Mouse (Mus musculus) stomach, embryonic 14.5 days (tissue): ENCODE measurements at regions not wholly inside any gene's neighbourhood (a gene's known extent, or its start where the extent isn't known, plus 50 kb on each side); places are given as distances from the start of the nearest gene placed in this dataset.

ENCODE experiments used
- ATAC-seq: fragments of 200-750 bp; cut with Nextera tagmentation; 2 replicates; pipeline ENCODE4 v1.8.0; 2017; ENCODE audit warnings: low read depth, moderate TSS enrichment; ENCODE audit not compliant: insufficient number of reproducible peaks, insufficient read depth, low FRiP score
- H3K27ac ChIP-seq: fragments of 300-500 bp; sonication (generic); 2 replicates; pipeline ENCODE4 v1.5.1; 2014; ENCODE audit warnings: mild to moderate bottlenecking, low read length, moderate library complexity, mixed read lengths
- H3K27me3 ChIP-seq: fragments of 300-500 bp; sonication (generic); 2 replicates; pipeline ENCODE4 v1.6.1; 2014; ENCODE audit warnings: low read length, control low read depth, mixed read lengths; ENCODE audit not compliant: control insufficient read depth, insufficient read depth
- H3K36me3 ChIP-seq: fragments of 300-500 bp; sonication (generic); 2 replicates; pipeline ENCODE4 v1.6.1; 2014; ENCODE audit warnings: mild to moderate bottlenecking, control low read depth, low read length, moderate library complexity, mixed read lengths; ENCODE audit not compliant: control insufficient read depth, insufficient read depth
- H3K4me1 ChIP-seq: fragments of 300-500 bp; sonication (generic); 2 replicates; pipeline ENCODE4 v1.6.1; 2014; ENCODE audit warnings: low read length, control low read depth, mixed read lengths; ENCODE audit not compliant: control insufficient read depth, insufficient read depth
- H3K4me2 ChIP-seq: fragments of 300-500 bp; sonication (generic); replicated peaks from 2 replicates; pipeline ENCODE4 v1.6.1; 2014; ENCODE audit warnings: low read depth, low read length, control low read depth
- H3K4me3 ChIP-seq: fragments of 300-500 bp; sonication (generic); 2 replicates; pipeline ENCODE4 v1.5.1; 2014; ENCODE audit warnings: low read depth, low read length, control low read depth
- H3K9ac ChIP-seq: fragments of 300-500 bp; sonication (generic); replicated peaks from 2 replicates; pipeline ENCODE4 v1.6.1; 2014; ENCODE audit warnings: low read depth, mild to moderate bottlenecking, control low read depth, low read length, moderate library complexity, mixed read lengths
- H3K9me3 ChIP-seq: fragments of 300-500 bp; sonication (generic); 2 replicates; pipeline ENCODE4 v1.6.1; 2016; ENCODE audit warnings: low read depth, low read length, control low read depth; ENCODE audit not compliant: control insufficient read depth
- WGBS: fragments of 180-500 bp; shearing (Covaris S2); extraction: QIAGEN DNeasy Blood & Tissue Kit; methylation state at CpG from one replicate; pipeline ENCODE4 v1.1.7; 2014; 5-methylcytosine and 5-hydroxymethylcytosine counted together

- ATAC-seq: no peak
- Histone ChIP-seq H3K27ac (no peak overlapping the region), H3K9ac (no peak overlapping the region), H3K4me3 (no peak overlapping the region), H3K4me1 (no peaks in the 10 kb centered on the region), H3K27me3 (no peaks in the 10 kb centered on the region), H3K36me3 (no peaks in the 10 kb centered on the region), H3K9me3 (no peaks in the 10 kb centered on the region), H3K4me2 (no peak overlapping the region)
- 84% methylated on average over 2 of the region's 2 CpGs for WGBS
Measured at GRCm38 (mm10) chr4:142803819-142804218, 409.0 kb downstream of the Prdm2 start.

- H3K9me3 ChIP-seq: no peaks in the 10 kb centered on the region
- H3K27ac ChIP-seq: no peak overlapping the region
- H3K4me2 ChIP-seq: no peak overlapping the region
- ATAC-seq: no peak
- whole genome bisulfite sequencing: 46% methylated on average over 5 of the region's 5 CpGs
- H3K36me3 ChIP-seq: no peaks in the 10 kb centered on the region
- no peak overlapping the region for H3K4me3 ChIP-seq
- H3K27me3 ChIP-seq: no peaks in the 10 kb centered on the region
- no peaks in the 10 kb centered on the region for H3K4me1 ChIP-seq
- no peak overlapping the region for H3K9ac ChIP-seq
Measured at GRCm38 (mm10) chr4:142799291-142799690, 413.5 kb downstream of the Prdm2 start.

- WGBS: 68% methylated on average over 6 of the region's 6 CpGs
- ATAC-seq: no peak
- Histone ChIP-seq H3K4me2 (no peak overlapping the region), H3K9me3 (no peaks in the 10 kb centered on the region), H3K4me3 (no peak overlapping the region), H3K27me3 (no peaks in the 10 kb centered on the region), H3K4me1 (no peaks in the 10 kb centered on the region), H3K36me3 (no peaks in the 10 kb centered on the region), H3K27ac (no peak overlapping the region), H3K9ac (no peak overlapping the region)
Measured at GRCm38 (mm10) chr4:142798834-142799233, 414.0 kb downstream of the Prdm2 start.

- Histone ChIP-seq H3K4me1 (no peaks in the 10 kb centered on the region), H3K4me2 (no peak overlapping the region), H3K9ac (no peak overlapping the region), H3K36me3 (no peaks in the 10 kb centered on the region), H3K27ac (no peak overlapping the region), H3K9me3 (no peaks in the 10 kb centered on the region), H3K4me3 (no peak overlapping the region), H3K27me3 (no peaks in the 10 kb centered on the region)
- no peak for ATAC-seq
- WGBS: 59% methylated on average over 2 of the region's 2 CpGs
Measured at GRCm38 (mm10) chr4:142792606-142792970, 420.2 kb downstream of the Prdm2 start.

- ATAC-seq: no peak
- Histone ChIP-seq H3K4me2 (no peak overlapping the region), H3K27me3 (no peaks in the 10 kb centered on the region), H3K4me3 (no peak overlapping the region), H3K9me3 (no peaks in the 10 kb centered on the region), H3K4me1 (no peaks in the 10 kb centered on the region), H3K27ac (no peak overlapping the region), H3K36me3 (no peaks in the 10 kb centered on the region), H3K9ac (no peak overlapping the region)
- 83% methylated on average over 3 of the region's 3 CpGs for WGBS
Measured at GRCm38 (mm10) chr4:142791823-142792605, 420.8 kb downstream of the Prdm2 start.

GRCm38 (mm10) chr4:142789048-142789447, 423.7 kb downstream of the Prdm2 start:
- no peak for ATAC-seq
- 83% methylated on average over 7 of the region's 7 CpGs for WGBS
- no peak overlapping the region for H3K27ac ChIP-seq

GRCm38 (mm10) chr4:142785386-142785785, 427.4 kb downstream of the Prdm2 start:
- no peak overlapping the region for H3K4me3 ChIP-seq
- no peaks in the 10 kb centered on the region for H3K36me3 ChIP-seq
- no peak overlapping the region for H3K4me2 ChIP-seq
- no peak overlapping the region for H3K27ac ChIP-seq
- no peak for ATAC-seq
- H3K9ac ChIP-seq: no peak overlapping the region
- WGBS: 87% methylated on average over 5 of the region's 5 CpGs
- no peaks in the 10 kb centered on the region for H3K9me3 ChIP-seq
- no peaks in the 10 kb centered on the region for H3K27me3 ChIP-seq
- no peaks in the 10 kb centered on the region for H3K4me1 ChIP-seq

More at GRCm38 (mm10) chr4:142789048-142789447, 423.7 kb downstream of the Prdm2 start:
- no peaks in the 10 kb centered on the region for H3K36me3 ChIP-seq
- H3K4me3 ChIP-seq: no peak overlapping the region
- H3K27me3 ChIP-seq: no peaks in the 10 kb centered on the region
- H3K9me3 ChIP-seq: no peaks in the 10 kb centered on the region
- H3K9ac ChIP-seq: no peak overlapping the region
- H3K4me1 ChIP-seq: no peaks in the 10 kb centered on the region
- no peak overlapping the region for H3K4me2 ChIP-seq

- H3K4me3 ChIP-seq: no peak overlapping the region
- H3K9ac ChIP-seq: no peak overlapping the region
- H3K4me1 ChIP-seq: 0 out of 2 replicates have a peak, but pooled peaks cover 11% of the 10 kb centered on the region
- no peaks in the 10 kb centered on the region for H3K36me3 ChIP-seq
- ATAC-seq: no peak
- WGBS: 27% methylated on average over 10 of the region's 10 CpGs
- H3K27ac ChIP-seq: no peak overlapping the region
- H3K4me2 ChIP-seq: no peak overlapping the region
- no peaks in the 10 kb centered on the region for H3K9me3 ChIP-seq
- no peaks in the 10 kb centered on the region for H3K27me3 ChIP-seq
Measured at GRCm38 (mm10) chr4:142776711-142777411, 435.9 kb downstream of the Prdm2 start.
